Mouse (Mus musculus): Measurements from ENCODE around the gene Tdp2. TPM values are rescaled to one million over a fixed set of nuclear protein-coding genes. Genes with fewer than 3 reads are reported as not detected.

The Tdp2 gene
- total and polyA plus RNA-seq, 3 experiments: 33.1 to 45.3 TPM; not detected in 1

DNA sequence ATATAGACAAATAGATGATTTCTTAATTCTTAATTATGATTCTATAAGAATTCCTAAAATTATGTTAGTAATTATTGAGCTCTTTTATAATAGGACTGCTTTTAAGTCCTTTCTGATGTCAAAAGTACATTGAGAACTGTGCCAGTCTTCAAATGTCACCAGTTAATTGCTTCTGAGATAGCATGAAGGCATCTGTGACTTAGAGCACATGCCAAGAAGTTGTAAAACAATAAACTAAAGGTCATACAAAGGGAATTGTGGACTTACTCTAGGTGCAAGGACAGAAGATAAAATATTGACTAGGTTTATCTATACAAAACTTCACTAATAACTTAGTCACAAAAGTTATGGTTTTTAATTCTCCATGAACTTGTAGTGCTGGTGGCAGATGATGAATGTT, 27.6 kb downstream of the Tdp2 start:
- Histone ChIP-seq H3K4me1 (ENCODE audit: control insufficient read depth in 1 of 2, insufficient read depth in 2 of 2, low read length in 2 of 2) (no peaks in the 10 kb centered on the region), H3K27me3 (ENCODE audit: control insufficient read depth in 1 of 2, insufficient read depth in 2 of 2, low read length in 2 of 2) (no peaks in the 10 kb centered on the region; a peak in 1 of 4 replicates), H3K79me2 (ENCODE audit: control insufficient read depth, insufficient read depth, low read length, poor library complexity) (no peaks in the 10 kb centered on the region), H3K27ac (ENCODE audit: control insufficient read depth, low read depth, low read length) (no peak overlapping the region), H3K9ac (ENCODE audit: control insufficient read depth, low read depth, low read length, poor library complexity, severe bottlenecking) (no peak overlapping the region), H3K4me3 (ENCODE audit: control insufficient read depth in 1 of 2, insufficient read depth in 1 of 2, low read depth in 2 of 2, low read length in 2 of 2) (no peak overlapping the region), H3K36me3 (ENCODE audit: control insufficient read depth in 1 of 2, insufficient read depth in 2 of 2, low read length in 2 of 2) (no peaks in the 10 kb centered on the region), H3K9me3 (replicated peaks; ENCODE audit: insufficient read depth, low read length) (no peaks in the 10 kb centered on the region)
- DNase-seq (ENCODE audit: low read depth, low spot score): no peak
- no peak for TF ChIP-seq GABPA (IDR thresholded peaks at IDR 0.05; ENCODE audit: low read depth, low read length)
- no peak for TF ChIP-seq CTCF (IDR thresholded peaks at IDR 0.05 in 2 of 3, conservative IDR thresholded peaks at IDR 0.05 in 1 of 3; ENCODE audit: control insufficient read depth in 1 of 3, insufficient read depth in 1 of 3, low read depth in 2 of 3, low read length in 3 of 3, poor library complexity in 1 of 3, severe bottlenecking in 1 of 3)
- TF ChIP-seq ZMIZ1 (IDR thresholded peaks at IDR 0.05; ENCODE audit: low read depth, low read length): no peak
- no peak for TF ChIP-seq HCFC1 (IDR thresholded peaks at IDR 0.05; ENCODE audit: low read depth, low read length)
- TF ChIP-seq TCF12 (IDR thresholded peaks at IDR 0.05; ENCODE audit: low read depth, low read length): no peak
- no peak for TF ChIP-seq RAD21 (IDR thresholded peaks at IDR 0.05; ENCODE audit: low read depth, low read length)
- no peak for TF ChIP-seq MAFK (IDR thresholded peaks at IDR 0.05; ENCODE audit: borderline replicate concordance, low read depth, low read length)
- no peak for TF ChIP-seq TAL1 (IDR thresholded peaks at IDR 0.05; ENCODE audit: low read length)
- no peak for TF ChIP-seq NELFE (IDR thresholded peaks at IDR 0.05; ENCODE audit: low read depth, low read length)
- no peak for TF ChIP-seq SIN3A (IDR thresholded peaks at IDR 0.05; ENCODE audit: low read length)
- no peak for TF ChIP-seq RCOR1 (IDR thresholded peaks at IDR 0.05; ENCODE audit: low read depth, low read length)
- TF ChIP-seq POLR2A (IDR thresholded peaks at IDR 0.05; ENCODE audit: control insufficient read depth in 1 of 2, insufficient read depth in 1 of 2, low read depth in 1 of 2, low read length in 2 of 2, poor library complexity in 1 of 2): no peak
- no peak for TF ChIP-seq POLR2AphosphoS2 (IDR thresholded peaks at IDR 0.05; ENCODE audit: low read length)
- TF ChIP-seq USF1 (IDR thresholded peaks at IDR 0.05; ENCODE audit: low read depth, low read length): no peak
- TF ChIP-seq MYC (IDR thresholded peaks at IDR 0.05; ENCODE audit: low read depth, low read length): no peak
- no peak for TF ChIP-seq NRF1 (IDR thresholded peaks at IDR 0.05; ENCODE audit: insufficient read depth, low read depth, low read length, poor library complexity, severe bottlenecking)
- TF ChIP-seq TBP (IDR thresholded peaks at IDR 0.05; ENCODE audit: low read depth, low read length): no peak

DNA sequence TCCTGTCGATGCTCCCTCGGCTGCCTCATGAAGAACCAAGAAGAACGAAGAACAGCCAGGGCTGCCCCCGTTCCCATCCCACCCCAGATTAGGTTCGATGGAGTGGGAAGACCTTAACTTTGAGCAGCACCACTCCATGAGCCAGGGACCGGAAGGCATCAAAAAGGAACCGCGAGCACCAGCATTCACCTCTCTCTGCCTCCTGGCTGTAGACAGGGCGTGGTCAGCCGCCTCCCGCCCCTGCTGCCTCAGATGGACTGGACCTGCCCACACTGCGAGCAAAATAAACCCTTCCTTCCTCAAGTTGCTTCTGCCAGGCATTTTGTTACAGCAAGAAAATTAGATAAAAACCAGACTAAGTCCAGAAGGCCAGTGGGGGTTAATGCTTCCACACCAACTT, 29.6 kb downstream of the Tdp2 start:
- TF ChIP-seq HCFC1 (IDR thresholded peaks at IDR 0.05; ENCODE audit: low read depth, low read length): no peak
- no peak for TF ChIP-seq MYC (IDR thresholded peaks at IDR 0.05; ENCODE audit: low read depth, low read length)
- TF ChIP-seq UBTF (IDR thresholded peaks at IDR 0.05; ENCODE audit: borderline replicate concordance, insufficient read depth, low read depth, low read length): no peak
- no peak for TF ChIP-seq BHLHE40 (IDR thresholded peaks at IDR 0.05; ENCODE audit: borderline replicate concordance, low read depth, low read length)
- no peak for TF ChIP-seq MAFK (IDR thresholded peaks at IDR 0.05; ENCODE audit: borderline replicate concordance, low read depth, low read length)
- TF ChIP-seq CTCF (IDR thresholded peaks at IDR 0.05 in 2 of 3, conservative IDR thresholded peaks at IDR 0.05 in 1 of 3; ENCODE audit: control insufficient read depth in 1 of 3, insufficient read depth in 1 of 3, low read depth in 2 of 3, low read length in 3 of 3, poor library complexity in 1 of 3, severe bottlenecking in 1 of 3): no peak
- TF ChIP-seq MYB (IDR thresholded peaks at IDR 0.05; ENCODE audit: low read depth, low read length): no peak
- no peak for TF ChIP-seq MXI1 (IDR thresholded peaks at IDR 0.05; ENCODE audit: low read depth, low read length)
- Histone ChIP-seq H3K9me3 (replicated peaks; ENCODE audit: insufficient read depth, low read length) (no peaks in the 10 kb centered on the region), H3K36me3 (ENCODE audit: control insufficient read depth in 1 of 2, insufficient read depth in 2 of 2, low read length in 2 of 2) (no peaks in the 10 kb centered on the region), H3K27ac (ENCODE audit: control insufficient read depth, low read depth, low read length) (no peak overlapping the region), H3K79me2 (ENCODE audit: control insufficient read depth, insufficient read depth, low read length, poor library complexity) (no peaks in the 10 kb centered on the region), H3K4me1 (ENCODE audit: control insufficient read depth in 1 of 2, insufficient read depth in 2 of 2, low read length in 2 of 2) (no peaks in the 10 kb centered on the region), H3K27me3 (ENCODE audit: control insufficient read depth in 1 of 2, insufficient read depth in 2 of 2, low read length in 2 of 2) (no peaks in the 10 kb centered on the region; a peak in 1 of 4 replicates), H3K9ac (ENCODE audit: control insufficient read depth, low read depth, low read length, poor library complexity, severe bottlenecking) (no peak overlapping the region), H3K4me3 (ENCODE audit: control insufficient read depth in 1 of 2, insufficient read depth in 1 of 2, low read depth in 2 of 2, low read length in 2 of 2) (no peak overlapping the region)
- DNase-seq (ENCODE audit: low read depth, low spot score): no peak
